Mouse (Mus musculus) CD4-positive helper T cell, adult 2 months (primary cell): ENCODE results near the gene Rpl14.
"Not testable (repeated sequence)": the region's sequence is repeated elsewhere in the genome, so short reads cannot be mapped to it uniquely, and the experiment has no call there.

Experiments
- DNase-seq: peaks from one replicate; pipeline ENCODE4 v3.0.0-alpha.2; 2012; ENCODE audit warnings: low read depth, missing footprints, low spot score

Gene Rpl14

DNA sequence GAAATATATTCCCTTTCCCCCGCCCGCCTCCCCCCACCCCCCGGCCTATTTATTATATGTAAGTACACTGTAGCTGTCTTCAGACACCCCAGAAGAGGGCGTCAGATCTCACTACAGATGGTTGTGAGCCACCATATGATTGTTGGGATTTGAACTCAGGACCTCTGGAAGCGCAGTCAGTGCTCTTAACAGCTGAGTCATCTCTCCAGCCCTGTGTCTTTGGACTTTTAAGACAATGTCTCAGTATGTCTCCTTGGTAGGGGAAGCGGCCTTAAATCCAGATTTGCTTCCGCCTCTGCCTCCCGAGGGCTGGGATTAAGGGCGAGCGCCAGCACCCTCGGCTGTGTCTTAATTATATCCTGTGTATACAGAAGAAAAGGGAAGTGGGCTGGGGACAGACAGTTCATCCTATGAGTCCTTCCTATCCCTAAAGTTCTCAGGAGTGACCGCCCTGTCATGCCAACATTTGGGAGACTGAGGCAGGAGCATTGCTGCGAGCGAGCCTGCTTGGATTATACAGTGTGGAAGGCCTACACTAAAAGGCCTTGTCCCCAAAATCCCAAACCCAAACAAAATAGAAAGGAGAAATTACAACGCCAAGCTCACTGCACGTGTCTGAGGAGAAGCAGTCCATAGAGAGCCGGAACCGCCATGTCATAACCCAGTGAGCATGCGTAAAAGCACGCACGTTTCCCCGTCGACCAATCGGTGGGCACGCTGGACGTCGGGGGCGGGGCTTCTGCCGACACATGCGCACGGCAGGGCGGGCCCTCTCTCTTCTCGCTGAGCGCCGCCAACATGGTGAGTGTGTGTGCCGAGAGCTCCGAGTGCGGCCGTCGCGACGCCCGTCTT is at the start of gene Rpl14:
Gene Rpl14 (plus strand): TSS at position 704 of the 852 bp plus-strand sequence.
- DNase-seq: peak; percentile 97

- no peak for DNase-seq
Measured at GRCm38 (mm10) chr9:120527270-120527669, 44.0 kb upstream of the Rpl14 start.

DNA sequence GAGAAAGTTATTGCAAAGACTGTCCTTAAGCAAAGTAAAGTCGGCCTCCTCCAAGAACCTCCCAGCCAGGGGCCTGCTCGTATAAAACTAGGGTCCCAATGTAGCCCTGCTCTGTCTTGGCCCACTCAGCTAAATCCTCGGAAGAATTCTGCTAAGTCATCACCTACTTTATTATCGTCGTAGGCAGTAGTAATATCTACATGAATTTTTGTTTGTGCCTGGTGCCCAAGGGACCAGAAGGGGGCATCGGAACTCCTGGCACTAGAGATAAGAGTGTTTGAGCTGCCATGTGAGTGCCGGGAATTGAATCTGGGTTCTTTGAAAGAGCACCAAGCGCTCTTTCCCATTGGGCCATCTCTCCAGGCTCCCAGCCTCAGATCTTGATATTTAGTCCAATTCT is 43.3 kb upstream of the Rpl14 start:
- no peak for DNase-seq

GRCm38 (mm10) chr9:120528815-120529510 is 42.3 kb upstream of the Rpl14 start:
- DNase-seq: no peak

GRCm38 (mm10) chr9:120530471-120530870 is 40.8 kb upstream of the Rpl14 start:
- no peak for DNase-seq

DNA sequence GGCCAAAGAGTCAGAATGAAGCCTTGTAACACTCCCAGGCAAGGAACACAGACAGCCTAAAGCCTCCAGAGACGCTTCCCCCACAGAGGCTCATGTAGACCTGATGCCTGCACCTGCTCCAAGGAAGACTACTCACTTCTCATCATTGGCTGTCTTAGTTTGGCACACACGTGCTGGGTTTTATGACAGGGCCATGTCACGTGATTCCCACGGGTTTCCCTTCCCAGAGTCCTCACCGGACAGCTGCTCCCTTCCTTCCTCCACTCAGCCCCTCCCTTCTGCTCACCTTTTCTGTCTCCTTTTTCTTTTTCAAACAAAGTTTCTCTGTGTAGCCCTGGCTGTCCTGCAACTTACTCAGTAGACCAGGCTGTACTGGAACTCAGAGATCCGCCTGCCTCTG is 39.2 kb upstream of the Rpl14 start:
- DNase-seq: no peak

DNA sequence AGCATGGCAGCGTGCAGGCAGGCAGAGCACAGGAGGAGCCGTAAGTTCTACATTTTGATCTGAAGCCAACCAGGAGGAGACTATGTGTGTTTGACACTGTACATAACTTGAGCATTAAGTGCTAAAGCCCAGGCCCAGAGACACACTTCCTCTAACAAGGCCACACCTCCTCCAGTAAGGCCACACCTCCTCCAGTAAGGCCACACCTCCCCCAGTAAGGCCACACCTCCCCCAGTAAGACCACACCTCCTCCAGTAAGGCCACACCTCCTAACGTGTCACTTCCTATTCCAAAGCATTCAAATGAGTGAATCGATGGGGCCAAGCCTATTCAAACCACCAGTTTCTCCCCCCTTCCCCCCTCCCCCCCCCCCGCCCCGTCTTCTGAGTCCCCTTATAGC is 38.6 kb upstream of the Rpl14 start:
- DNase-seq: no peak

- DNase-seq: not testable (repeated sequence)
Measured at GRCm38 (mm10) chr9:120533446-120533950, 37.7 kb upstream of the Rpl14 start.

DNA sequence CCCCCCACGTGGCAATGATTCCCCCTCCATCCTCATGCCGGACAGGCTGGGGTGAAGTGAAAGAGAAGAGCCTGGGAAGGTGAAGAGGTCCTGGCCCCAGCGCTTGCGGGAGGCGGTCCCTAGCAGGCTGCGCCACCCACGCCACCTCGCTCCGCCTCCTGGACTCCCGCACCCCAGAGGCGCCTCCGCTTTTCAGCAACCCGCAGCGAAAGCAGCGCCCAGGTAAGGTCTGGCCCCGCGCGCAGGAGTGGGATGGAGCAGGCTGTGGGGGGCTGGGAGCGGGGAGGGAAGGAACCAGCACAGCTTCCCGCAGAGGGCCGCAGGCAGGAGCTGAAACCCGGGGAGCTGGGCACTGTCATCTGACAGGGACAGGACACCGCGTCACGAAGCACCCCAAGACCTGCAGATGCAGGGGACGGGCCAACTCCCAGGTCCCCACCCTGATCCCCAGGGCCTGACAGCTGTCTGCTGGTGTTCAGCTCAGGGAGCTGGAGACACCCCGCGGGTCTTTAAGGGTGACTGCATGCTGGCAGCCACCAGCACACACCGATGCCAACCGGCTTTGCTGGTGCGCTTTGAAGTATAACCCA is 31.5 kb upstream of the Rpl14 start, which contains the start of gene Entpd3:
Gene Entpd3 (plus strand): TSS at position 157 of the 590 bp plus-strand sequence.
- peak; percentile 43 for DNase-seq

GRCm38 (mm10) chr9:120541411-120541810 is 29.8 kb upstream of the Rpl14 start:
- DNase-seq: no peak

DNA sequence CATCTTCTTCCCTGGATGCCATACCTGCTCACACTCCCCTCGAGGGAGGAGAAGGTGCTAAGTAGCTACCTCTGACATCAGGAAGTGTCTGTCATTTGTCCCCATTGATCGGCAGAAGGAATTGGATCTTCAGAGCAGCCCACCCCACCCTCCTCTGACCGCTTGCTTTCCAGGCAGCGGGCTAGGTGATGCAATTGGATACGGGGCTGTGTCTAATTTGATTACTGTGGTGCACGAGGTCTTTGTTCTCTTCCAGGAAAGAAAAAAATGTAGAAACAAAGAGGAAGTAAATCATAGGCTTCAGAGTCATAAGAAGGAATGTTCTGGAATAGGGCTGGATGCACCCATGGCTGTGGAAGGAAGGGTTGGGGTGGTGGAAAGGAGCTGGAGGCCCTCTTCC is 29.0 kb upstream of the Rpl14 start:
- DNase-seq: no peak

DNA sequence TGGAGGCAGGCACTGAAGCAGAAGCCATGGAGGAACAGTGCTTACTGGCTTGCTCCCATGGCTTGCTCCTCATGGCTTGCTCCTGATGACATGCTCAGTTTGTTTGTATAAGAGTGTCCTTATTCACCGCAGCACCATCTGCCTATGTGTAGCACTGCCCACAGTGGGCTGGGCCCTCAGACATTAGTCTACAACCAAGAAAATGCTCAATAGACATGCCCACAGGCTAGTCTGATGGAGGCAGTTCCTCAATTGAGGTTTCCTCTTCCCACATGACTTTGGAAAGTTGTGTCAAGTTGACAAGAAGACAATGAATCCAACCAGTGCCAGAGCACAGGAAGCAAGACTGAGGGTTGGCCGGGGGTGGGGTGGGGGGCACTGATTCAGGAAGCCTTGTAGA is 25.2 kb upstream of the Rpl14 start:
- no peak for DNase-seq

- peak; percentile 27 for DNase-seq
Measured at GRCm38 (mm10) chr9:120546482-120546881, 24.8 kb upstream of the Rpl14 start.

DNA sequence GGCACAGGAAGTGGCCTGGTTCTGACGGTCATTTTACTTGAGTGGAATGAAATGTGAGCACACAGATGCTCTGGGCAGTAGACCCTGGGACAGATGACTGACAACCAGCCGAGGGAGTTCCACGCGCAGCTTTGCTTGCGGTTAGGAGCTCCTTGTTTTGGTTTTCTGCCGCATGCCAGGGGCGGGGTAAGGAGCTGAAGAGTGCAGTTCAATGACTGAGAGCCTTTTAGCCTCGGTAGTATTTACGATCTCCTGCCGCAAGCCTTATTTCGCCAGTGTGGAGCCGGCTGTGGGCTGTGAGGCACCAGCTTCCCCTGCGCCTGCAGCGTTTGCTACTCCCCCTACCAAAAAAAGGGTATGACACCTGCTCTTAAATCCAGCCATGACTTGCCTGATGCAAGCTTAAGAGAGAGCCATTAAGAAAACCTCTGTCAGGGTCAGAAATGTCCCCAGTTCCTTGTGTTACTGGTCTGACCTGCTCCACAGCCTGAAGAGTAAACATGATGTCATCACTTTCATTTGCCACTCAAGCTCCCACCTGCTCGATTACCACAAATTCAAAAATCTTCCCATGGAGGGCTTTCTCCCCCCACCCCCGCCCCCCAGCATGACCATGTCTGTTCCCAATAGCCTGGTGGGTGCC is 24.1 kb upstream of the Rpl14 start:
- no peak for DNase-seq

DNA sequence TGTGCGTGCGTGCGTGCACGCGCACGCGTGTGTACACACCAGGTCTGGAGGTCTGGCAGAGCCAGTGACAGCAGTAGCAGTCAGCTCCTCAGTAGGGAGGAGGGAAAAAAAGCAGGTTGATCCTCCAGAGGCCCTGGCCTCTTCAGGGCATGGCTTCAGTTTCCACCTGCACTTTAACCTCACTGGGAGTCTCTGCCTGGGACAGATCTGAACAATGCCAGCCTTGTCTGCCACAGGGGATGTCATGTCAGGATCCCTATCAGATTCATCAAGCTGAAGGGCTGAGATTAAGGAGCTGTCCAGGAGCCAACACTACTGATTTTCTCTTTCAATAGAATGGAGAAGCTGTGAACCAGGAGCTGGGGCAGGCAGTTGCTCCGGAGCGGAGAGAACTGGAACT is 20.5 kb upstream of the Rpl14 start:
- DNase-seq: no peak

DNA sequence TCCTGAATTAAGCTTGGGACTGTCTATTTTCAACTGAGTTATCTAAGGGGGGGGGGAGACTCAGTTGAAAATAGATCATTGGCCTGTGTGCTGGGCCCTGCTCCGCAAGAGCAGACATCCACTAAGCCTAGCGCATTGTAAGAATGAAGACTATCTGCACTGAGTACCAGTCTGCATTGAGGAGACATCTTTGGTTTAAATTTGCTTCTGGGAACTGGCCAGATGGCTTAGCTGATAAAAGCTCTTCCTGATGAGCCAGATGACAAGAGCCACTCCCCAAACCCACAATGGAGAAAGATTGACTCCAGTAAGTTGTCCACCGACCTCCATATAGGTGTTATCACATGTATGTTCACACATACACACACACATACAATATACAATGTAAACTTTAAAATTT is 7.7 kb upstream of the Rpl14 start:
- no peak for DNase-seq

GRCm38 (mm10) chr9:120564247-120564646 is 7.0 kb upstream of the Rpl14 start:
- no peak for DNase-seq

GRCm38 (mm10) chr9:120566384-120566783 is 4.9 kb upstream of the Rpl14 start:
- no peak for DNase-seq

GRCm38 (mm10) chr9:120568917-120569316 is 2.3 kb upstream of the Rpl14 start:
- peak; percentile 50 for DNase-seq

GRCm38 (mm10) chr9:120569721-120570333 is 1.4 kb upstream of the Rpl14 start:
- peak; percentile 46 for DNase-seq

GRCm38 (mm10) chr9:120570334-120570725 is 914 bp upstream of the Rpl14 start:
- no peak for DNase-seq
